Mouse (Mus musculus): ENCODE measurements around the gene Mrpl10.

The Mrpl10 gene

GRCm38 (mm10) chr11:97029686-97030417 lies 11.5 kb upstream of the Mrpl10 start, which contains the start of gene Scrn2:
Gene Scrn2 (plus strand): TSS chr11:97029938.
- peak; percentile 74 to 80 for DNase-seq (ENCODE audit: low spot score in 2 of 2)

- DNase-seq (ENCODE audit: low spot score in 2 of 2), result no peak
Measured at GRCm38 (mm10) chr11:97030426-97030825, 10.9 kb upstream of the Mrpl10 start.

GRCm38 (mm10) chr11:97031977-97032376 lies 9.4 kb upstream of the Mrpl10 start:
- no peak for DNase-seq (ENCODE audit: low spot score in 2 of 2)

GRCm38 (mm10) chr11:97032499-97032898 lies 8.9 kb upstream of the Mrpl10 start:
- no peak for DNase-seq (ENCODE audit: low spot score in 2 of 2)

- DNase-seq (ENCODE audit: low spot score in 2 of 2), result no peak
Measured at GRCm38 (mm10) chr11:97033781-97034180, 7.6 kb upstream of the Mrpl10 start.

- DNase-seq (ENCODE audit: low spot score in 2 of 2), result peak; percentile 57 to 64
Measured at GRCm38 (mm10) chr11:97036141-97036540, 5.2 kb upstream of the Mrpl10 start.

GRCm38 (mm10) chr11:97038881-97039280 lies 2.5 kb upstream of the Mrpl10 start:
- no peak for DNase-seq (ENCODE audit: low spot score in 2 of 2)

GRCm38 (mm10) chr11:97040301-97041021 lies 899 bp upstream of the Mrpl10 start:
- no peak for DNase-seq (ENCODE audit: low spot score in 2 of 2)

GRCm38 (mm10) chr11:97044902-97045301 lies 3.5 kb downstream of the Mrpl10 start:
- peak in 1 of 2 experiments; percentile 32 for DNase-seq (ENCODE audit: low spot score in 2 of 2)

- DNase-seq (ENCODE audit: low spot score in 2 of 2), result no peak
Measured at GRCm38 (mm10) chr11:97045861-97046260, 4.5 kb downstream of the Mrpl10 start.

- DNase-seq (ENCODE audit: low spot score in 2 of 2), result no peak
Measured at GRCm38 (mm10) chr11:97048090-97048650, 6.8 kb downstream of the Mrpl10 start.

- no peak for DNase-seq (ENCODE audit: low spot score in 2 of 2)
Measured at GRCm38 (mm10) chr11:97049492-97050085, 8.2 kb downstream of the Mrpl10 start.

GRCm38 (mm10) chr11:97050216-97050943 lies 9.0 kb downstream of the Mrpl10 start, which contains the start of gene Osbpl7:
Gene Osbpl7 (plus strand): TSS chr11:97050628.
- peak; percentile 67 to 78 for DNase-seq (ENCODE audit: low spot score in 2 of 2)

GRCm38 (mm10) chr11:97050944-97051586 lies 9.7 kb downstream of the Mrpl10 start:
- DNase-seq (ENCODE audit: low spot score in 2 of 2), result no peak

- DNase-seq (ENCODE audit: low spot score in 2 of 2), result no peak
Measured at GRCm38 (mm10) chr11:97052219-97052646, 10.9 kb downstream of the Mrpl10 start.

GRCm38 (mm10) chr11:97063274-97063920 lies 22.0 kb downstream of the Mrpl10 start:
- no peak for DNase-seq (ENCODE audit: low spot score in 2 of 2)

- no peak for DNase-seq (ENCODE audit: low spot score in 2 of 2)
Measured at GRCm38 (mm10) chr11:97063921-97064295, 22.5 kb downstream of the Mrpl10 start.

- DNase-seq (ENCODE audit: low spot score in 2 of 2), result no peak
Measured at GRCm38 (mm10) chr11:97065538-97066295, 24.4 kb downstream of the Mrpl10 start.

GRCm38 (mm10) chr11:97066656-97067360 lies 25.4 kb downstream of the Mrpl10 start:
- no peak for DNase-seq (ENCODE audit: low spot score in 2 of 2)

Measured in right cerebral cortex, adult 2 months (tissue).